Mouse (Mus musculus): ENCODE data around the gene Cdk2. TPM values are rescaled to one million over a fixed set of nuclear protein-coding genes. Genes with fewer than 3 reads are reported as not detected.

Cdk2 gene
- total RNA-seq, 2 experiments from 2014 or later: 2.0 to 3.0 TPM

- no peak for DNase-seq (ENCODE audit: low spot score in 2 of 2)
- H3K27ac ChIP-seq: no peak overlapping the region
- no peak for TF ChIP-seq CTCF (conservative IDR thresholded peaks at IDR 0.05)
- no peak overlapping the region for H3K4me3 ChIP-seq
Observed at GRCm38 (mm10) chr10:128663441-128664220, 41.2 kb downstream of the Cdk2 start.

DNA sequence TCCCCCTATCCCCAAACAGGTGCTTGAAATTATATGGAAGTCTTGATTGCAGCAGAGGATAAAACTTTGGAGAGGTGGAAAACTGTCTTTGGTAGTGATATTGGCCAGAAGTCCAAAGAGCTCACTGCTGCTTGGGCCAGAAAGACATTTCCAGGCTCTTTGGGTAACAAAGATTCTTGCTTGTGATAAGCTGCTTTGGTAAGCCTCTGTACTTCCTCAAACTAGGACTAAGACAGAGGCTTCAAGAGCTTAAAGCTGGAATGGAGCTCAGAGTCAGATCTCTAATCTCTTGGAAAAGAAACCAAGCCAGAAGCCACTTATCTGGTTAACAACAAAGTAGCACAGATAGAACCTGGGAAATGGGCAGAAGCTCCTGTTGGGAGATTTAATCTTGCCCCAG is 42.4 kb downstream of the Cdk2 start:
- Histone ChIP-seq H3K4me3 (no peak overlapping the region), H3K27ac (no peak overlapping the region)
- no peak for DNase-seq (ENCODE audit: low spot score in 2 of 2)
- no peak for TF ChIP-seq CTCF (conservative IDR thresholded peaks at IDR 0.05)

GRCm38 (mm10) chr10:128659490-128659889 is 45.3 kb downstream of the Cdk2 start:
- TF ChIP-seq CTCF (conservative IDR thresholded peaks at IDR 0.05): no peak
- Histone ChIP-seq H3K4me3 (no peak overlapping the region), H3K27ac (no peak overlapping the region)
- DNase-seq (ENCODE audit: low spot score in 2 of 2): no peak

- Histone ChIP-seq H3K27ac (no peak overlapping the region), H3K4me3 (no peak overlapping the region)
- TF ChIP-seq CTCF (conservative IDR thresholded peaks at IDR 0.05): no peak
- no peak for DNase-seq (ENCODE audit: low spot score in 2 of 2)
Observed at GRCm38 (mm10) chr10:128657844-128658243, 47.0 kb downstream of the Cdk2 start.

DNA sequence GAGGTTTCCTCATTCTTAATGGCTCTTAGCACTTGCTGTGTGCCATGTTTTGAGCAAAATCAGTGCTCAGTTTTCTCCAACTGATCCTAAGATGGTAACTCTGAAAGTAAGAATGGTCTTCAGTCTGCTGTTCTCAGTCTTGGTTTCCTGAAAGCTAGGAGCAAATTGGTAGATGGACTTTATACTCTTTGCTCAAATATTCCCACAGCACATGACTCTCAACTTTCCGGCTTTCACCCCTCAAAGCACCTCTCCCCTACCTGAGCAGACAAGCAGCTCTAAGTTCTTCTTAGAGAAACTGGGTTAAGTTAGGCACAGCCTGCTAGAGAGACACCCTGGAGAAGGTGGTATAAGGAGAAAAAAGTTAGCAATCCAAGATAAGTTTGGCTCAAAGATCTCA is 48.1 kb downstream of the Cdk2 start:
- Histone ChIP-seq H3K27ac (no peak overlapping the region), H3K4me3 (no peak overlapping the region)
- TF ChIP-seq CTCF (conservative IDR thresholded peaks at IDR 0.05): no peak
- no peak for DNase-seq (ENCODE audit: low spot score in 2 of 2)

DNA sequence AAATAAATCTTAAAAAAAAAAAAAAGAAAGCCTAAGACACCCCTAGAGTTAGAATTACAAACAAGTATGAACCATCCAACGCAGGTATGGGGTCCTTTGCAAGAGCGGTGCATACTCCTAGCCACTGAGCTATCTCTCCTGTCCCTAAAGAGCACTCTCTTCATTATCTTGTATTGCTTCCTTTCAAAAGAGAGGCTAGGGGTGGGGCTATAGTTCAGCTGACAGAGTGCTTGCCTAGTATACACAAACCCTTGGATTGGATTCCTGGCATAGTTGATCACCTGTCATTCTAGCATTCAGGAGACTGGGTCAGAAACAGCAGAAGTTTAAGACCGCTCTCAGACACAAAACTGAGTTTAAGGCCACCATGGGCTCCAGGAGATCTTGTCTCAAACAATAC is 49.6 kb downstream of the Cdk2 start:
- no peak for TF ChIP-seq CTCF (conservative IDR thresholded peaks at IDR 0.05)
- DNase-seq (ENCODE audit: low spot score in 2 of 2): no peak
- H3K27ac ChIP-seq: no peak overlapping the region
- no peak overlapping the region for H3K4me3 ChIP-seq

GRCm38 (mm10) chr10:128653866-128654265 is 51.0 kb downstream of the Cdk2 start:
- DNase-seq (ENCODE audit: low spot score in 2 of 2): no peak
- no peak for TF ChIP-seq CTCF (conservative IDR thresholded peaks at IDR 0.05)
- H3K4me3 ChIP-seq: no peak overlapping the region
- no peak overlapping the region for H3K27ac ChIP-seq

Other genes with a start within 250 kb of the Cdk2 start
- gene Smarcc2, start 245.8 kb downstream of the Cdk2 start, total RNA-seq (2021): 100 to 1,000 TPM; 246 to 255 TPM
- 100 to 1,000 TPM; 519 to 544 TPM for gene Myl6, start 210.9 kb downstream of the Cdk2 start, total RNA-seq (2021)
- gene Myl6b, start 206.3 kb downstream of the Cdk2 start, total RNA-seq (2021): 10 to 100 TPM; 18.5 to 21.1 TPM
- gene Esyt1, start 179.2 kb downstream of the Cdk2 start, total RNA-seq (2021): 1 to 10 TPM; 5.5 TPM
- 10 to 100 TPM; 12.2 to 14.3 TPM for gene Zc3h10, start 157.3 kb downstream of the Cdk2 start, total RNA-seq (2021)
- gene Rpl41, start 155.7 kb downstream of the Cdk2 start, total RNA-seq (2021): 1,000 to 10,000 TPM; 1,438 to 1,486 TPM
- 10 to 100 TPM; 61.4 to 64.4 TPM for gene Pa2g4, start 139.0 kb downstream of the Cdk2 start, total RNA-seq (2021)
- 1 to 10 TPM; 5.7 to 5.9 TPM for gene Erbb3, start 115.4 kb downstream of the Cdk2 start, total RNA-seq (2021)
- gene Rps26, start 78.3 kb downstream of the Cdk2 start, total RNA-seq (2021): 100 to 1,000 TPM; 283 to 303 TPM
- gene Ikzf4, start 59.0 kb downstream of the Cdk2 start, total RNA-seq (2021): 10 to 100 TPM; 16.7 to 18.7 TPM
- gene Suox, start 31.0 kb downstream of the Cdk2 start, total RNA-seq (2021): 10 to 100 TPM; 12.5 to 12.6 TPM
- 100 to 1,000 TPM; 126 to 134 TPM for gene Rab5b, start 8.8 kb downstream of the Cdk2 start, total RNA-seq (2021)
- under 1 TPM; 0.33 to 0.34 TPM for gene Pmel, start 836 bp downstream of the Cdk2 start, total RNA-seq (2021)
- 10 to 100 TPM; 11.4 to 11.5 TPM for gene Dgka, start 39.8 kb upstream of the Cdk2 start, total RNA-seq (2021)
- gene Pym1, start 42.9 kb upstream of the Cdk2 start, total RNA-seq (2021): 10 to 100 TPM; 22.0 to 30.6 TPM
- under 1 TPM; 0.61 to 0.84 TPM for gene Mmp19, start 85.9 kb upstream of the Cdk2 start, total RNA-seq (2021)
- gene Dnajc14, start 99.0 kb upstream of the Cdk2 start, total RNA-seq (2021): 10 to 100 TPM; 65.5 to 73.3 TPM
- 10 to 100 TPM in 1 of 2 experiments, 1 to 10 TPM in 1; 9.4 to 10.9 TPM for gene Tmem198b, start 99.3 kb upstream of the Cdk2 start, total RNA-seq (2021)
- 10 to 100 TPM; 39.3 to 42.2 TPM for gene Sarnp, start 112.3 kb upstream of the Cdk2 start, total RNA-seq (2021)
- 1 to 10 TPM; 6.7 to 8.4 TPM for gene Ormdl2, start 116.6 kb upstream of the Cdk2 start, total RNA-seq (2021)
- 10 to 100 TPM; 20.5 to 21.9 TPM for gene Gdf11, start 186.7 kb upstream of the Cdk2 start, total RNA-seq (2021)
- 10 to 100 TPM; 71.0 to 81.9 TPM for gene Cd63, start 196.0 kb upstream of the Cdk2 start, total RNA-seq (2021)
- 1 to 10 TPM; 4.3 to 8.4 TPM for gene Rdh5, start 217.9 kb upstream of the Cdk2 start, total RNA-seq (2021)
- 100 to 1,000 TPM in 1 of 2 experiments, 10 to 100 TPM in 1; 88.5 to 102 TPM for gene Bloc1s1, start 219.0 kb upstream of the Cdk2 start, total RNA-seq (2021)
- 10 to 100 TPM; 39.5 to 42.9 TPM for gene Itga7, start 228.8 kb upstream of the Cdk2 start, total RNA-seq (2021)

Measured in layer of hippocampus, adult 2 months (tissue).